Mouse (Mus musculus) G1E (cell line): ENCODE results near the gene Cdc25b.

ENCODE experiments used
- CTCF ChIP-seq: IDR thresholded peaks from 2 replicates; pipeline ENCODE4 v1.5.1; 2012; ENCODE audit warnings: low read depth, low read length, inconsistent platforms, mixed read lengths
- GATA1 ChIP-seq: IDR thresholded peaks from 2 replicates; pipeline ENCODE4 v1.6.1; 2012; ENCODE audit warnings: borderline replicate concordance, low read length, inconsistent platforms, mixed read lengths
- GATA2 ChIP-seq: IDR thresholded peaks from 2 replicates; pipeline ENCODE4 v1.6.1; 2012; ENCODE audit warnings: low read depth, low read length, inconsistent platforms, borderline replicate concordance
- POLR2AphosphoS5 ChIP-seq: IDR thresholded peaks from 2 replicates; pipeline ENCODE4 v1.6.1; 2012; ENCODE audit warnings: low read depth, low read length, inconsistent platforms; ENCODE audit not compliant: insufficient replicate concordance

GRCm38 (mm10) chr2:131175945-131176309 lies 10.8 kb upstream of the Cdc25b start:
- no peak for TF ChIP-seq CTCF
- no peak for TF ChIP-seq GATA2
- no peak for TF ChIP-seq GATA1
- no peak for TF ChIP-seq POLR2AphosphoS5
